Mouse (Mus musculus): ENCODE data around the gene Gse1.
A peak's percentile ranks its signal among the peaks of the same experiment; 100 is the strongest.

Gse1 gene

DNA sequence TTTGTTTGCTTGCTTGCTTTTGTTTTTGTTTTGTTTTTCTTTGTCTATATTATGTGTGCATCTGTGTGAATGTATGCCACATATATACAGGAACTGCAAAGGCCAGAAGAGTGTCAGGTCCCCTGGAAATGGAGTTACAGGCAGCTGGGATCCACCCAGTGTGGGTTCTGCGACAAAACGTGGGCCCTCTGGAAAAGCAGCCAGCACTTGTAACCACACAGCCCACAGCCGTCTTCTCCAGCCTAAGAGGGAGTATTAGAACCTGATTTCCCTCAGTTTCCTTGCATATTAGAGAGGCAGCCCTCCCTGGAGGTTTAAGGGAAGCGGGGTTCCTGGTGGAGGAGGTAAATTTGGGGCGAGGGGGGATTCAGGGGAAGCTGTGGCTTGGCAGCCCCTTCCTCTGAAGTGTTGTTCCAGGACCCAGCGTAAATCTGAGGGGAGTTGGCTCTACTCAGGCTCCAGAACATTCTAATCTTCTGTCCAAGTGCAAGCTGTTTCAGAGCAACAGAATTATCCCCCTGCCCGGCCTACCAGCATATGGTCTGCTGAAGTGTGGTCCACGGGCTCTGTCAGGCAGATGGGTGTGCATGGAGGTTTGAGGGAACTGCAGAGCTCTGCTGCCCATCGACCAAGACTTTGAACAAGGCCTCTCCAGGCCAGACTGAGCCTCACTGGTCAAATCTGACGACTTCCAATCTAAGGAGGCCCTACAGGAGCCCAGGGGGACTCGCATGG is 74.9 kb downstream of the Gse1 start:
- DNase-seq: no peak

DNA sequence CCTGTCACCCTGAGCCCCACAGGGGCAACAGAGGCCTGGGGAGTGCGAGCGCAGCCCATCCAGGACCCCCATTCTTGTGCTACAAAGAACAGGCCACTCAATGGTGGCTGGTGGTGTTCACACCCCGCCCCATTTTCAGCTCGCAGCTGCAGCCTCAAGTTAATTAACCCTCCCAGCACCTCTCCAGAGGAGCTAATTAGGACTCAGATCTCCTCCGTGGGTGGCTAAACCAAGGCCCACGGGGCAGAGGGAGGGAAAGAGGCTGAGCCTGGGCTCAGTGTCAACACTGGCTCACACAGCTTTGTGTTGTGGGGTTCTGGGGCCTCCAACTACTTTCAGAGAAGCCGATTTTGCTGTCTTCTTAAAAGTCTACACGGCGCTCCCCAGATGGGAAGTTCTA is 75.8 kb downstream of the Gse1 start:
- DNase-seq: no peak

DNA sequence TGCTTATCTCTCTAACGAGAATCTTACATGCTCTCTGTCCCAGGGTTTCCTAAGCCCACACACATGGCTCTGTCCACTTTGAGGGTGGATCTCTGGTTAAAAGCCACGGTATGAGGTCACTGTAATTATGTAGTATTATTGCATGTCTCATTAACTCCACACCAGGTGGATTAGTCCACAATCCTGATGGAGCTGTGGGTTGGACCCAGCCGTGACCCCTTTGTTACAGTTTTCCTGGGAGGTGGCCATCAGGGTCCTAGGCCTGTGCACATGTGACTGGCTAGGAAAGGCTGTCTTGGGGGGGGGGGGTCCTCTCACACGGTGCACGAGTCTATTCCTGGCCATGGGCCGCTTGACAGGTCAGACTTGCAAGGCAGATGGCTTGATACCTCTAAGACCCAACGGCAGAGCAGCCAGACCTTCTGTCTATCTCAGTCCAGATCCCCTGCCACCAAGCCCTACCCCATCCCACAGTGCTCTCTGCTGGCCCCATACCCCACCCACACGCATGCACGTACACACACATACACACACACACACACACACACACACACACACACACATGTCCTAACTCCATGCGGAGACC is 77.6 kb downstream of the Gse1 start:
- DNase-seq: no peak

DNA sequence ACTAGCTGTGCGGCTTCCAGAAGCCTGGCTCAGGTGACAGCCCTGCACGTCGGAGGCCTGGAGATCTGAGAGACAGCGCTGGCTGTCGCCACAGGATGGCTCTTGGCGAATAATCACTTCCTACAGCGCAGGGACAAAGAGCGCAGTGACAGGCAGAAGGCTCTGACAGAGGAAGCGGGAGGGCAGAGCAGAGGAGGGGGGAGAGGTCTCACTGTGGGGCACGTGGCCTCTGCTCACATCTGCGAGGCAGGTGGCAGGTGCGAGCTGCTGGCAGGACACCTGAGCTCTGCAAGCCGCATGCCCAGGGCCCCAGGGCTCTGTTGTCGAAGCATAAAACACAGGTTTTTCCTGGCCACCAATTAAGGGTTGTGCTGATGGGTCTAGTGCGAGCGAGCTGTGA is 78.8 kb downstream of the Gse1 start:
- no peak for DNase-seq

DNA sequence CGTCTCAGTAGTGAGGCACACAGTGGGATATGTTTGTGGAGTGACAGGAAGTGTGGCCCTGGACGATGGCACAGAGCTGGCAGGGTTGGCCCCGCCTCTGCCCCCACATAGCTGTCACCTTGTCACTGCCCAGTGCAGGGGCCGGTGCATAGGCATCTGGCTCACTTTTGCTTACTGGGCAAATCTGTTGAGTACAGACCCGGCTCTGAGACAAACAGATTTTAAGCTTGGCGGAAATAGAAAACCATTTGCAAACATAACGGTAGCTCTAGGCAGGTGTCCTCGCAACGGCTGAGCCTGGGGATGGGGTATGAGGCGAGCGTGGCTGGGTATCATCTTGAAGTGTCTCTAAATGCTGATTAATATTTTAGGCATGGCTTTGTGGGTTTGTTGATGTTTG is 79.3 kb downstream of the Gse1 start:
- no peak for DNase-seq

DNA sequence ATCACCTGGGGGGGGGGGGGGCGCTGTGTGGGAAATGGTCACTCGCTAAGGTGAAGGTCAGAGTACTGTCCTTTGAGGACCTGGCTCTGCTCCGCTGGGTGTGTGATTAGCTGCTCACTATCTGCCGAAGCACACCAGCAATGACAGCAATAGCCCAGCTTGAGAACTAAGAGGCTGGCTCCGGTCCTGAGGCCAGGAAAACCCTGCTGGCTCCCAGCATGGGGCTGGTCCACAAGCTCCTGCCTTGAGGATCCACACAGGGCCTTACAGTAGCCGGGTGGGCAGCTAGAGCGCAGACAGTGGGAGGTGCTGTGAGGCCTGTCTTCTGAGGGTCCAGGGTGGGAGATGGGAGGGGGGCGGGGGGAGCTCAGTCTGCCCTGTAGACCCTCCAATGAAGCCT is 79.9 kb downstream of the Gse1 start:
- no peak for DNase-seq

DNA sequence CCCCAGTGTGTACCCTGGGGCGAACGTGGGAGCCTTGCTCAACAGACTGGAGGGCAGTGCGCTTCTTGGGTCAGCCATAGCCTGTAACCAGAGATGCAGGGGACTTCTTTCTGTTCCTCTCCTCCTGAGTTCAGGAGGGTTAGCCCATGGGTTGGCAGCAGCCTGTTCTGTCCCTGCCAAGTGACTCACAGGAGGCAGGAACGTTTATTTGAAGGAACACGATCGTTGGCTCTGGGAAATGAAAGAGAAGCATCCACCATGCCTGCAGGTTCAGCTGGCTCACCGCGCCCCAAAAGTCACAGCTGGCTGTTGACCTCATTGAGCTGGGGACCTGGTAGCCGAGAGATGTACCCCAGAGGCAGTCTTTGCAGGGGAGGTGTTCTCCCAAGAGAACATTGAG is 80.3 kb downstream of the Gse1 start:
- no peak for DNase-seq

DNA sequence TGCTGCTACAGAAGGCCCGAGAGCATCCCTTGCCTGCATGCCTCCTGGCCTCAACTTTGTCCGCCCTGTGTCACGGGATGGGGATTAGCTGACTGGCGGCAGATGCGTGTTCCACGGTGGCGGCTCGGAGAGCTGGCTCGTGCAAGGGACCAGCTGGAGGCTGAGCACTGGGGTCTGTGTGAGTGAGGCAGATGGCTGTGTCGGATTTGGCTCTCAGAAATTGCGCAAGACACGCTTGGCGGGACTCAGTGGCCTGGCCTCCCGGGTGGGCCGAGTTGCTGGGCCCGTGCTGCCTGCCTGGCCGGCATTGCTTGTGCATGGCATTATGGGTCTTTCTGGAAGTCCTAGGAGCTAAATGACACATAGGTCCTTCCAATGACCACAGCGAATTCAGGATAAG is 81.1 kb downstream of the Gse1 start:
- DNase-seq: peak; percentile 57

DNA sequence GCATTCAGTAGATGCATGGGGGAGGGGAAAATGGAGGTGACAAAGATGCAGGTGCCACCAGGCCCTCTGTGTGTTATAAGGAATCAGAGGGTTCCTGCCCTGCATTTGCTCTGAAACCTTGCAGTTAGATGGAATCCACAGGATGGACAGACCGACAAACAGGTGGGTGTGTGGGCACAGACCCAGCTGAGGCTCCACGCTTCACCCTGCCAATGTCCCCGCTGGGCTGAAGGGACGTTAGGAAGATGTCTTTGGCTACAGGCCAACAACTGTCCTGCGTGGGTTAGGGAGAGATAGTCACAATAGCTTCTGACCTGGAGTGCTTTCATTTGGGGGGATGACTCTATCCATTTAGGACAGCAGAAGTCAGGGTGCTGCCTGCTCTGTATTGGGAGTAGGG is 81.8 kb downstream of the Gse1 start:
- DNase-seq: no peak

DNA sequence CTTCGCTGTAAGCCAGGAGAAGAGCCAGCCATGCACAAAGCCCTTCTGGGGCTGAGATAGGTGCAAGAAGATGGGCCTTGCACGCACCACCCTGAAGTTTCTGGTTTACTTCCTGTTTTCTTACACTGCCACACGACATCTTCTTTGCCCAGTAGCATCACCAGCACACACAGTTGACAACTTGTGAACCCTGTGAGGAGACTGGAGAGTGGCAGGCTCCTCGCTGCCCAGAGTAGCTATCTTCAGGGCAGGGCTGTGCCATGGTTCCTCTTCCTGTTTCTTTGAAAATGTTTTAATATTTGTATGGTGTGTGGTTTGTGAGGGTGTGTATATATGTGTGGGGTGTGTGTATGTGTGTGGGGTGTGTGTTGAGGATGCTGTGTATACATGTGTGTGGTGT is 84.2 kb downstream of the Gse1 start:
- DNase-seq: no peak

DNA sequence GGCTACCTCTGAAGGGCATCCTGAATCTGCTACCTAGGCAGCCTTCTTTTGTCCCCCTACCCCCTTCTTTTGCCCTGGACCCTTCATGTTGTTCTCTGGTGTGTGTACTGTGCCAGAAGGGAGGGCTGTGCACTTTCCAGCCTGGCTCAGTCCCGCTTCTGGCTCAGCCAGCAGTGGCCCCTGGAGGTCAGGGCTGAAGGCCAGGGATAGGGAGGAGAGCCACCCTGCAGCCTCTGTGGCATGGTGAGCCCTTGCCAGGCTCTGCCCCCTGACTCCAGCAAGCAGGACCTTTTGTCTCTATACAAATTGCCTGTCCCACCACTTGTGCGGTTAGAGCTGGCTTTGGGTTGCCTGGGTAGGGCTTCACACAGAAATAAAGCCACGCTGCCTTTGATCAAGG is 85.4 kb downstream of the Gse1 start:
- no peak for DNase-seq

DNA sequence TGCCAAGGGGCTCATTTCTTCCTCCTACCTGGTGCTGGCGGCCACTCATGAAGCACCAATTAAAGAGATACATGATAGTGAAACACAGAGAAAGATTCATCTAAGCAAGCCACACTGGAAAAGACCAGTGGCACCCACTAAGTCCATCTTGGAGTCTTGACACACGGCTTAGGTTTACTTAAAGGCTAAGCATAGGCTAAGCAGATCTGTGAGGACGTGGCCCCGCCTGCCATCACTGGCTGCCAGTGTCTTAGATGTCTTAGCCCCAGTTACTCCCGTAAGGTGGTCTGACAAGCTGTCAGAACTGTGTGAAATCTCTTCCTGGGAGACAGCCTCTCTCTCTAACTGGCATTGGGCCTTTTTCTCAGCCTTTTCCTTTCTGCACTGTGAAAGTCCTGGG is 86.7 kb downstream of the Gse1 start:
- no peak for DNase-seq

DNA sequence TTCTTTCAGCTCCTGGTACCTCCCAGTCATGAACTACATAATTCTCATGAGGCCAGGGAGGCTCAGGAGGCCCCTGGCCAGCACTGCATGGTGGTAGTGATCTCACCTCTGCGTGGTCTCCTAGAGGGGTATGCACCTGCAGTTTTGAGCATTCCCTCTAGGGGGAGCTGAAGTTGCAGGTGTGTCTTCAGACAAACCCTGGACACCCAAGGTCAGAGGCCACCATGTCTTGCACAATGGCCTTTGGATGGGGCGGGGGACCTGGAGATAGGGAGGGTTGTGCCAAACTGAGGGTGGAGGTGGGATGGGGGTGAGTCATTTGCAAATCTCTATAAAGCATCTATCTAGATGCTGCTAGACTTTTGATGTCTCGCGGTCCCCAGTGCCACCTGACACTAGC is 87.4 kb downstream of the Gse1 start:
- no peak for DNase-seq

DNA sequence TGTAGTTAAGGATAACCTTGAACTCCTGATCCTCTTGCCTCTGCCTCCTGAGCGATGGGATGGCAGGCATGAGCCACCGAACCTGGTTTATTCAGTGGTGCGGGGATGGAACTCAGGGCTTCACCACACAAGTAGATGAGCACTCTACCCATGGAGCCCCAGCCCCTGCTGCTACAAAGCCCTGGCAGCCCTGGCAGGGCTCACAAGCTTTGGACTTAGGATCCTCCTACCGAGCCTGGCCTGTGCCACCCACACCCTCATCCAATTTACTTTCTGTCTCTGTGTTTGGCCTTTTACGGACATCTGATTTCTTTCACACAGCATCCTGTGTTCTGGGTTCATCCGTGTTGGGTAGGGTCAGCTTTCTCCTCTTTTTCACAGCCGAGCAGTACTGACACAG is 88.5 kb downstream of the Gse1 start:
- no peak for DNase-seq

DNA sequence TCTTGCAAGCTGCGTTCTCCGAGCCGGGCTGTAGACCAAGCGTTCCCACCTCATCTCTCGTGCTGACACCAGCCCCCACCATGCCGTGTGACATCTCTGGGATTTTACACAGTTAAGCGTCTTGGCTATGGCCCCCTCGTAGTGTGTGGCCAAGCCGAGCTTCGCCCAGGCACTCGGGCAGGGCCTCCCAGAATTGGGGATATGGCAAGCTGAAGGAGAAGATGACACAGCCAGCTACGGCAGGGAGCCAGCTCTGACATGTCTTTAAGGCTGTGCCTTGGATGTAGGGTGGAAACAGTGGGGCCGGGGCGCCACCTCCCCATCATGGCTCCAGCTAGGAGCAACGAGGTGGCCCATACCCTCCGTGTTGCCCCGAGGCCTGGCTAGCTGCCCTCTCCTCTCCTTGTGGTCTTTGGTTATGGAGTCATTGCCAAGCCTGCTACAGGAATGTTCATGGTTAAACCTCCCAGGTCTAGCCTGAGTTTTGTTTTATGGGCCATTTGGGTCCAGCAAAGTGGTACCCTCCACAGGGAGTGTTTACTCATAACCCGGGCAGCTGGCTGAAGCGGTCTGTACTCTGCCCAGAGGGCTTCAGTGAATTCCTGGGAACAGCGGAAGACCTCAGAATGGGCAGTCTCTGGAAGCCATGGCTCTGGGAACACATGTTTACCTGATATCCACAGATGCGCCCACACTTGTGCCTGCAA is 89.0 kb downstream of the Gse1 start:
- no peak for DNase-seq

DNA sequence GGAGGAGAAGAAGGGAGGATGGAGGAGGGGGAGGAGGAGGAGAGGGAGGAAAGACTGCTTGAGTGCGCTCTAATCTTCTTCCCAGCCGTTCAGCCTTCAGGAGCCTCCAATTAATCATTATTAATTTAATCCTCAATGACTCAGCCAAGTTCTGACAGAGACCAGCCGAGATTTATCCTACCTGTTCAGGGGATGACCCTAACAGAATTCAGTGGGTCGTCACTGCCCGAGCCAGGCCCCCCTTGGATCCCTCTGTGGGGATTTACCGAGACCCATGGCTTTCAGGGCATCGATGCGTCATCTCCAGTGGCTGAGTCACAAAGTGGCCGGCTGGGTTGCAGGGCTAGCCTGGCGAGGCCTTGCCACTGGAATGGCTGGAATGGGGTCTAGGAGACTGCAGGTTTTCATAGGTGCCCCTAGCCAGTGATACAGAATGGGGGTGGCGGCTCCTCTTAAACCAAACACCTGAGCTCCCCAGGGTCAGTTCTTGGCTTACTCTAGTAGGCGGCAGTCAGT is 90.3 kb downstream of the Gse1 start:
- DNase-seq: no peak

DNA sequence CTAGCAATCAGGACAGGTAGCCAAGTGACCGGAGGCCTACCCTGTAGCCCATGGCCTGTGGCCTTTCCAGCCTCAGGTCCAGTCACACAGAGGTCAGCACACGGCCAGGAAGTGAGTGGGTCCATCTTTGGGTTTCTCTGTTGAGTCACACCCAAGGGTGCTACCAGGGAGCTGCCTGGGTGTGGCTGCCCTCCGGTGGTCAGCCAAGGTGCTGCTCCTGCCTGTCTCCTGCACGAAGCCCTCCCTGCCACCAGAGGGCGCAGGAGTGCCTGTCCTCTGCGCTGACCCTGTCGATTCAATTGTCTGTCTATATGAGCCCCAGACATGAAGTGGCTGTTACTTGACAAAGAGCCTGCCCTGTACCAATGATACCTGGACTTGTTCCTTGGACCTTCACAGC is 91.2 kb downstream of the Gse1 start:
- peak; percentile 77 for DNase-seq

DNA sequence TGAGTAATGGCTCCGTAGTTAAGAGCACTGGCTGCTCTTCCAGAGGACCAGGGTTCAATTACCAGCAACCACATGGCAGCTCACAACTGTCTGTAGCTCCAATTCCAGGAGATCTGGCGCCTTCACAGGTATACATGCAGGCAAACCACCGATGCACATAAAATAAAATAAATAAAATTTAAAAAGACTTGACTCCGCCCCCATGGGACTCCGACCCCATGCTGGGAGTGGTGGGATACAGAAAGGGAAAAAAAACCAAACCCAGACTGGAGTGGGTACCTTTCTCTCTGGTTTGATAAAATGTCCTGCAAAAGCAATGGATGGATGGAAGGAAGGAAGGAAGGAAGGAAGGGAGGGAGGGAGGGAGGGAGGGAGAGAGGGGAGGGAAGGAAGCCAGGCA is 91.9 kb downstream of the Gse1 start:
- DNase-seq: no peak

DNA sequence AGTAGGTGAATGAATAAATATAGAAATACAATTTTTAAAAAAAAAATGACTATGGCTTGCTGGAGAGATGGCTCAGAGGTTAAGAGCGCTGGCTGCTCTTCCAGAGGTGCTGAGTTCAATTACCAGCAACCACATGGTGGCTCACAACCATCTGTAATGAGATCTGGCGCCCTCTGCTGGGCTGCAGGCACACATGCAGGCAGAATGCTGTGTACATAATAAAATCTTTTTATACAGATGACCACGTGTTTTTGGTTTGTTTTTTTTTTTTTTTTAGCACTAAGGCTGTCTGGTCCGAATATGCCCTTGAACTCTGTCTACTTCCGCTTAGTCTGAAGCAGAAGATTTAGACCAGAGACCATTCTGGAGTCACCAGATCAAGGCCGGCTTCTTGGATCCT is 93.5 kb downstream of the Gse1 start:
- no peak for DNase-seq

DNA sequence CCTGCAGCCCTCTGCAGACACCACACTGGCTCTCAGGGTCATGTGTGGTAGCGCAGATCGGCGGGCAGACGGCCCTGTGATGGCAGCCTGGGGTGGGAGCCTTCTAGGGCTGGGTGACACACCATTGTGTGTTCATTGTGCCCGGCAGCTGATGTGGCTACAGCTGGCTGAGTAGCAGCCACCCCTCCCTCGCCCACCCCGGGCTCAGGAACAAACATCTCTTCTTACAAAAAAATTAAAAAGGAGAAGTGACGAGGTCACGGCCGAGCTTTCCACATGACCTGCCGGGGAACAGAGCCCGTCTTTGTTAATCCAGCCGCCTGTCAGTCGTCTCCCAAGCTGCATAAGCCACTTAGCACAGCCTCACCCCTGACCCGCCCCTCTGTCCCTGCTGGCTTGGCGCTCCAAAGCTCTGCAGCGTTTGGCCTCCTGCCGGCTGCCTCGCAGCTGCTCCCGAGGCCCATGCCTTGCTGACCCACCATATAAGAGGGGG is 94.7 kb downstream of the Gse1 start:
- DNase-seq: no peak

DNA sequence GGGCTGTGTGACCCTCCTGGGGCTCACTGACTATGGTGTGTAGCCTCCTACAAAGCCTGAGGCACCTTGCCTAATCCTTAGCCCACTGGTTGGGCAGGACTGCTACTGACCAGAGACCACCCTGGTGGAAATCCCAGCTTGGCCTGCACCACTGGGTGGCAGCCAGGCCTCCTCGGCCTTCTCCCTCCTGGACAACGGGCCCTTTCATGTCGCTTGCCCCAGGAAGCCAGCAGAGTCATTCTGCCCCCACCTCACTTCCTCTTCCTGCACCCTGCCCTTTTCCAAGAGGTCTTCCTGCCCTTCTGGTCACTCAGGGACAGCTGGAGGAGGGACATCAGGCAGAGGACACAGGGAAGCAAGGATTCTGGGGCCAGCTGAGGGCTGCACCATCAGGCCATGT is 96.3 kb downstream of the Gse1 start:
- no peak for DNase-seq

DNA sequence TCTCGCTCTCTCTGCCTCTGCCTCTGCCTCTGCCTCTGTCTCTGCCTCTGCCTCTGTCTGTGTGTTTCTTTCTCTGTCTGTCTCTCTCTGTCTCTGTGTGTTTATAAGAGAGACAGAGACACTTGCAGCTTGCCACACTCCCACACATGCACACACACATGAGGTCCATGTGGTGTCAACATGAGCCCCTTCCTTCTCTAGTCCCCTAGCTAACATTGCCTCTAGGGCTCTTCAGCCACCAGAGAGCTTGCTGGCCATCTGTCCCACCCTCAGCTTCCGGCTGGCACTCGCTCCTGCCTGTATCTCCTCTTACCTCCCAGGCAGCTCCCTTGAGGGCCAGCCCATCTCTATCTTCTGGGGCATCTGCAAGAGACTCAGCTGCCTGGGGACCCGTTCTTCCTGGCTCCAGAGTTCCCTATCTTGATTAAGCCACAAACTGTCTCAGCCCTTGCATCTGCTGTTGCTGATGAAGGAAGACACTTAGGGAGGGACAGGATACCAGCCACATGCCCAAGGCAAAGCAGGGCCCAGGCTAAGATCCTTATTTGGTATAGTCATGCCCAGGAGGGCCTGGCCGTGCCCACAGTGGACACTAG is 97.0 kb downstream of the Gse1 start:
- no peak for DNase-seq

DNA sequence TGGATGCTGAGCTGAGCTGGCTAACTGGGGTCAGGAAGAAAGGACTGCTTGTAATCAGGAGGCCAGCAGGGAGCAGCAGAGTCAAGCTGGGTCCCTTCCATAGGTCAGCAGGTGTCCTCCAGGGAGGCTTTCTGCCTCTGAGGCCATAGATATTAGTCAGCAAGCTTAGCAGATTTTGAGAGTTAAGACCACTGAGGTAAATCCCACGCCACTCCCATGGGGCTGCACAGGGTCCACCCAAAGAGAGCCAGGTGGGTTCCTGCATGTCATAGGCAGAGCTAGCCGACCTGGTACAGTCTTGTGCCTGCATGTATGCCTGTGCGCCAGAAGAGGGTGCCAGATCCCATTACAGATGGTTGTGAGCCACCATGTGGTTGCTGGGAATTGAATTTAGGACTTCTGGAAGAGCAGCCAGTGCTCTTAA is 98.9 kb downstream of the Gse1 start:
- no peak for DNase-seq

Data from cerebellum, adult 8-10 months (tissue).